Mouse (Mus musculus) natural killer cell, adult 2 months (primary cell): ENCODE measurements around the gene Gm12248.
"Not testable (repeated sequence)": the region's sequence is repeated elsewhere in the genome, so short reads cannot be mapped to it uniquely, and the experiment has no call there.

Experiments used
- DNase-seq, 2 experiments: peaks; one replicate each; pipeline ENCODE4 v3.0.0; 2022; ENCODE audit warnings: low spot score in 2 of 2

Gene Gm12248

DNA sequence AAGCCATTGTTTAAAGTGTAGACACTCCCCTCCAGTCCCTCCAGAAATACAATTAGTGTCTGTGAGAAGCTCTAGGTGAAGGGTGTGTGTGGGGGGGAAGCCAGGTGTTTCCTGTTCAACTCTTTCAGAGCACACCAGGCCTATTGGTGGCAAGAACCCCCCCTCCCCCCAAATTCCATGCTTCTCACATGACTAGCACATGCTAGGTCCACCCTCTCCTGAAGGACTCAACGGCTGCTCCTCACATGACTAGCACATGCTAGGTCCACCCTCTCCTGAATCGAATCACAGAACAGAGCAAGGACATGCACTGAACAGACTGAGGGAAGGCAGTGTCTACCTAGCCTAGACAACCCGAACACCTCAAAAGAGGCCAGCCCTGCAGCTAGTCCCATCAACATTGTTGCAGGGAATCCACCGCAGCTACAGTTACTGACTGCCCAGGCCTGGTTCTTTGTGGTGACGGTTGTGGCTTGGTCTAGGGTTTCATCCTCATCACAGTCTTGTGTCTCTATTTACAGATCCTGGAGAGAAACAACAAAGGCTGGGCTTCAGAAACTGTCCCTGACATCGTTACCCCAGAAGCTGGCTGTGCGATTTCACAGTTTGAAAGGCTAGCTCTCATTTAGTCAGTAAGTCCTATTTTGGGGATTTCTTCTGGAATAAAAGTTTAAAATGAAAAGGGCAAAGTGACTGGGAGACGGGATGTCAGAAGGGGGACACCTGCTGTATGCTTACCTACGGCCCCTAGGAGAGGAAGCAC lies 9.8 kb upstream of the Gm12248 start:
- DNase-seq = peak in 1 of 2 experiments; percentile 67

- no peak for DNase-seq
These were observed 9.2 kb upstream of the Gm12248 start for GRCm38 (mm10) chr11:58102146-58102545.

- no peak for DNase-seq
These were observed 8.3 kb upstream of the Gm12248 start for GRCm38 (mm10) chr11:58101194-58101720.

DNA sequence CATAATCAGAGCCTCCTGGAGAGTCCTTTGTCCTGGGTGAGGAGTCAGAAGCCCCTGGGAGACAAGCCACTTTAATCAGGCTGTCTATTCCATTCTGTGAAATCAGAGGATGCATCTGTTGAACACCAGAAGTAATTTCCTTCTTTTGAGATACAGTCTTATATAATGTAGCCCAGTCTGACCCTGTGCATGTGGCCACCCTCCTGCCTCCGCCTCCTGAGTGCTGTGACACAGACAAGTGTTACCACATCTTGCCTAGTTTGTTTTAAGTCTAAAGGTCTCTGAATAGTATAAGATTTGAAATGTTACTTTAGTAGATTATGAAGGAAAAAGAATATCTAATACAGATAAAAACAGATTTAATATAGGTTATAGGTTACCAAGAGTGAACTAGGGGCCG lies 7.1 kb upstream of the Gm12248 start:
- no peak for DNase-seq

DNA sequence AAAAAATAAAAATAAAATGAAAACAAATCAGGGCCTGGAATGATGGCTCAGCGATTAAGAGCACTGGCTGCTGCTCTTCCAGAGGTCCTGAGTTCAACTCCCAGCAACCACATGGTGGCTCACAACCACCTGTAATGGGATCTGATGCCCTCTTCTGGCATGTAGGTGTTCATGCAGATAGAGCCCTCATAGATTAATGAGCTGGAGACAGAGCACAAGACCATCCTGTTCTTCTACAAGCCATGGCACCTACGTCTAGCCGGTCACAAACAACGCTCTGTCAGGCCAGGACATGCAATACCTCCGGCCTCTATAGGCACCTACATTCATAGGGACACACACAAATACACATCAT lies 5.4 kb upstream of the Gm12248 start:
- not testable (repeated sequence) for DNase-seq

DNA sequence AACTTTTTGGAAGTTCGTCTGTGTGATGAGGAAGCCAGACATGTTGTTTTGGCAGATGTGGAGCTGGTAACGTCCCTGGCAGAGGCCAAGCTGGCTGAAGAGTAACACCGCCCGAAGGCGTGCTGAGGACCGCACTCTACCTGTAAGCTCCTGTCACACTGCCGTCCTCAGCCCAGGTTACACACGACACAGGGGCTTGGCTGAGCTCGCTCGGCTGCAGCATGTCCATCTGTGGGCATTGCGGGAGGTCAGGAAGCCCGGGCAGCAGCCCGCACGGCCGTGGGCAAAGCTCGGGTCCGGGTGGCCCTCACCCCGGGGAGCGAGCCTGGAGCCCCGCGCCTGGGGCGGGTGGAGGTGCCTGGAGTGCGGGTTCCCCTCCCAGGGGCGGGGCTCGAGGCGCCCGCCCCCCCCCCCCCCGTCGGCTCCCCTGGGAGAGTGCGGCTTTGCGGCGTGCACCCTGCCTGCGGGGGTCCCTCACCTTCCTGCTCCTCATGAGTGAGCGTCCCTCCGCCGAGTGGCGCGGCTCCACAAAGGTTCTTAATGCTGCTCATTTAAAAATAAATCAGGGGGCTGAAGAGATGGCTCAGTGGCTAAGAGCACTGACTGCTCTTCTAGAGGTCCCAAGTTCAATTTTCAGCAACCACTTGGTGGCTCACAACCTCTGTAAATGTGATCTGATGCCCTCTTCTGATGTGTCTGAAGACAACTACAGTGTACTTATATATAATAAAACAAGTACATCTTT lies 4.9 kb upstream of the Gm12248 start:
- DNase-seq = peak in 1 of 2 experiments; percentile 35

GRCm38 (mm10) chr11:58096821-58097620 lies 4.1 kb upstream of the Gm12248 start:
- DNase-seq = no peak

DNA sequence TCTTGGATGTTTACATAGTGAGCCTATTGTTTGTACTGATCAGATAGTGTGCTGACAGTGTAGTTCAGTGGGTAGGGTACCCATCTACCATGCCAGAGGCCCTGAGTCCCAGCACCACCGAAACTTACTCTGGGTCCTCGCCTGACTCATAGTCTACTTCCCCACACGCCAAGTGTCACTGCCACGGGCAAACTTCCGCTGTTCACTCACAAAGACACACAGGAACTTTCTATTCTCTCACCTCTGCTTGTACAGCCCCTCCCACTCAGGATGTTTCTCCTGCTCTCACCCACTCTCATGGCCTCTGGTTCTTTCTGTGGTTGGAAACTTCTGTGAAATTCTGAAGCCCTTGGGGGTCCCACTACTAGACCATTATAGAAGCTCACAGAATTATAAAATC lies 3.2 kb upstream of the Gm12248 start:
- DNase-seq = peak; percentile 67 to 73

DNA sequence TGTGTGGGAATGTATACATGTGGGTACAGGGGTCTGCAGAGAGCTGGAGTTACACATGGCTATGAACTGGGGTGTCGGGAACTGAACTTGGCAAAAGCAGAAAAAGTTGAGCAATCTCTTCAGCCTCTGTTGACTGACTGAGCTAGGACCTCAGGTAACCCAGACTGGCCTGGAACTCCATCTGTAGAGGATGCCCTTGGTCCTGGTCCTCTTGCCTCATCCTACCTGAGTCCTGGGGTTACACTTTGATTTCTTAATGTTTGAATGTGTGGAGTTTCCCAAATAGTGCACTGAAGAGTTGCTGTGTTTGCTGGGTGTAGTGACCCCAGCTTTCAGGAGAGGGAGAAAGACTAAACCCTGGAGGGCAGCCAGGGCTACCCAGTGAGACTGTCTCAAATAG lies 2.6 kb upstream of the Gm12248 start:
- no peak for DNase-seq

DNA sequence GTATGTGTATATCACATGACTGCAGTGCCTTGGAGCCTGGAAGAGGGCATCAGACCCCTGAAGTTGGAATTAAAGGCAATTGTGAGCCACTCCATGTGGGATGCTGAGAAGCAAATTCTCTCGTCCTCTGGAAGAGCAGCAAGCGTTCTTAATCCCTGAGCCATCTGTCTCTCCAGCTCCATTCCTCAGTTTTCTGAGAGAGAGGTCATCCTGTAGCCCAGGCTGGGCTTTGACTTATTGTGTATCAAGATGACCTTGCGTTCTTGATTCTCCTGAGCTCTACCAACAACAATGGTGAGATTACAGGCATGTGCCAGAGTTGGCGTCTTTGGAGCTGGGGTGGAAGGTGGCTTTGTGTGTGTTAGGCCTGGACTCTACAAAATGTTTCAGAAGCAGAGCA lies 1.8 kb upstream of the Gm12248 start:
- DNase-seq = no peak

GRCm38 (mm10) chr11:58092541-58092940 lies 393 bp downstream of the Gm12248 start:
- DNase-seq = no peak

- no peak for DNase-seq
These were observed 11.2 kb downstream of the Gm12248 start for GRCm38 (mm10) chr11:58081716-58082115.

DNA sequence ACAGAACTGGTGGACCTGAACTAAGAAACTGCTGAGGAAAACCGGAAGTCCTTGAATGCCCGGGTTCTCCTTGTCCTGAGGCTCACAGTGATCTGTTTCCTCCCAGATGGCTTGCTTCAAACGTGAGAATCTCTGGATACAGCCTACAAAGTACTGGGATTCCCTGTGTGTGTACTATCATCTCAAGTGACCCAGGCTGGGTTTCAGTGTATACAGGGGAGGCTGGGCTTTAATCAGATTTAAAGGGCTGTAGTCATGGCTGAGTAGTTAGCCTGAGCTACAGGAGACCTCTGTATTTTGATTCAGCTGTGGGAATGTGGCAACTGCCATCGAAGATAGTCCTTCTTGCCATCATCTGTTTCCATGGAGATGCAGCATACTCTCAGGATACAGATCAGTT lies 15.7 kb downstream of the Gm12248 start:
- DNase-seq = no peak

DNA sequence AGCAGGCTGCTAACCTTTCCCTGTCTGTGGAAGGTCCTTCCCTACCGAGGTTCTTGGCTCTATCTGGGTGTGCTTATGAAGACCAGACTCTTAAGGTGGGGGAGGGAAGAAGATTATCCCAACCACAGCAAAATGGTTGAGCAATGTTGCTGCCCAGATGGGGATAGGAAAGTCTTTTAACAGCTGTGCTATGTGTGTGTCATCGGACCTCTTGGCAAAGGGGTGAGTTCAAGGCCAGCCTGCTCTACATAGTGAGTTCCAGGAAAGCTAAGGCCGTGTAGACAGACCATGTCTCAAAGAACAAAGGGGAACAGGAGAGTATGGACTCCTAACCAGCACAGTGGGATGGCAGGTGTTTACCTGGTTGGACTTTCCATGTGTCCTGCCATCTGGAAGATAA lies 20.0 kb downstream of the Gm12248 start:
- DNase-seq = no peak

GRCm38 (mm10) chr11:58065025-58065424 lies 27.9 kb downstream of the Gm12248 start:
- no peak for DNase-seq

DNA sequence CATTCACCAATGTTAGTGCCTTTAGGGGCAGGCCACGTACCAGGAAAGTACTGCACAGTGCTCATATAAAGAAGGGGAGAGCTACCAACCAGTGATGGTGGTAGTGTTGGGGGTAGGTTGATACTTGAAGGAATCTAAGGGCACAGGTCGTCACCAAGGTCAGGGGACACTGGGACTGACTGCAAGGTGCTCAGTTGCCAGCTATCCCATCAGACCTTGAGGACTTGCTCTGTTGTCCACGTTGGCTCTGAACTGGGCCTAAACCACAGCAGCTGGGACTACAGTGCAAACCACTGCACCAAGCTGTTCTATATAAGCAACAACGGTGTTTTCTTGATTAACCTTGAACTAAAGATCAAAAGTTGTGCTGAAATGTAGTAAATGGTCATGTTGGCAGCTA lies 30.3 kb downstream of the Gm12248 start:
- DNase-seq = no peak

- not testable (repeated sequence) for DNase-seq
These were observed 31.7 kb downstream of the Gm12248 start for GRCm38 (mm10) chr11:58061218-58061617.

DNA sequence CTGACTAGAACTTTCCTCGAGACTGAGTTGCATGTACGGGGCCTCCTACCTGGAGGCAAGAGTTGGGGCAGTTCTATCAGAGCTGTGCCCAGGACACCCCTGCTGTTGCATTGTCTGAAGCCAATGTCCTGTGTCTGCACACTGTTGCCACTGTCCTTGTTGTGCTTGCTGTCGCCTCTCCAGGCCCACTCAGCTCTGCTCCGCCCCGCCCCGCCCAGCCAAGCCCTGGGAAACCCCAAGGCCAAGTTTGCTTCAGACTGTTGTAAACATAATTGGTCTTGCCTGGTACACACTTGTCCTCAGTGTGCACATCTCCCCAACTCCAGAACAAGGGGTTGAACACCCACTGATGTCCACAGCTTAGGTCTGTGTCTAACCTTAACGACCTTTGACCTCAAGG lies 33.2 kb downstream of the Gm12248 start:
- DNase-seq = not testable (repeated sequence)

GRCm38 (mm10) chr11:58057455-58057854 lies 35.5 kb downstream of the Gm12248 start:
- DNase-seq = peak; percentile 37 to 48

DNA sequence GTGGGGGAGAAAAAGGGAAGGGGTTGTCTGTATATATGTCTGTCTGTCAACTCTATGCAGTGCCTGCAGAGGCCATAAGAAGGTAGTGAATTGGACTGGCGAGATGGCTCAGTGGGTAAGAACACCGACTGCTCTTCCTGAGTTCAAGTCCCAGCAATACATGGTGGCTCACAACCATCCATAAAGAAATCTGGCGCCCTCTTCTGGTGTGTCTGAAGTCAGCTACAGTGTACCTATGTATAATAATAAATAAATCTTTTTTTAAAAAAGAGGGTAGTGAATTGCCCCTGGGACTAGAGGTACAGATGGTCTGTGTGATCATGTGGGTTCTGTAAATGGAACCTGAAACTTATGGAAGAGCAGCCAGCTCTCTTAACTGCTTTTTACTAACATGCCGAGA lies 46.5 kb downstream of the Gm12248 start:
- DNase-seq = peak in 1 of 2 experiments; percentile 14

- DNase-seq = no peak
These were observed 50.0 kb downstream of the Gm12248 start for GRCm38 (mm10) chr11:58042861-58043431.

- DNase-seq = peak in 1 of 2 experiments; percentile 27
These were observed 53.9 kb downstream of the Gm12248 start for GRCm38 (mm10) chr11:58039027-58039426.
